Mouse (Mus musculus) cerebral cortex, adult 2 months (tissue): ENCODE measurements around the gene Tmem120b.

Experiments
- WGBS: fragments of 180-500 bp; shearing (Covaris S2); methylation state at CpG from one replicate; pipeline ENCODE4 v1.1.7; 2018; 5-methylcytosine and 5-hydroxymethylcytosine counted together

Tmem120b gene

DNA sequence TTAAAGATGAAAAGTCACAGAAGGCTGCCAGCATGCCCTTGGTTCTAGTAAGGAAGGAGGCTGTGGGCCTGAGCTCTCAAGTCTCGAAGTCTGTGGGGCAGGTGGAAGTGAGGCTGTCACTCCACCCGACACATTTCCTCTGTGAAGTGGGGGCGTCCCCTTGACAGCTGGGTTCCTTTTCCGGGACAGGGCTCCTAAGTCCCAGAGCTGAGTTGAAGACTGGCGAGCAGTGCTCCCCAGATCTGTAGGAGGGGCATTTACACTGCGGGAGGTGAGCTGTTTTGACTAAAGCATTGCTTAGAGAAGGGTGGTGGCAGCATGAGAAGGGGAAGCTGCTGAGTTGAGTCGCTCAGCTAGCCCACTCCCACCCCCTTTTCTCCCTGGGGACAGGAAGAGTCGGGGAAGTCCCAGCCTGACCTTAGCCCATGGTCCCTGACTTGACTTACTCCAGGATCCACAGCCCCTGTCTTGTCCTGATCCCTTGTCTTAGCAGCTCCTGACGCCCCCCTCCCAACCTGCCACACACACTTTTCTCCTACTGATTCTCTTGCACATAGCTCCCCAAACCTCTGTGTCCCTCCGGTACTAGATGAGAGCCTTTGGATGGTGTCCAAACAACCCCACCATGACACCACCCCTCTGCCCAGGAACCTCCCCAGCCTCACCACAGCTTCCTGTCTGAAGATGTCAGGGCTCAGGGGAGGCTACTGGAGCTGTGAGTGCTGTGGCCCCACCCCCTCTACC is 60.4 kb downstream of the Tmem120b start:
- 44% methylated on average over 10 of the region's 10 CpGs for WGBS

DNA sequence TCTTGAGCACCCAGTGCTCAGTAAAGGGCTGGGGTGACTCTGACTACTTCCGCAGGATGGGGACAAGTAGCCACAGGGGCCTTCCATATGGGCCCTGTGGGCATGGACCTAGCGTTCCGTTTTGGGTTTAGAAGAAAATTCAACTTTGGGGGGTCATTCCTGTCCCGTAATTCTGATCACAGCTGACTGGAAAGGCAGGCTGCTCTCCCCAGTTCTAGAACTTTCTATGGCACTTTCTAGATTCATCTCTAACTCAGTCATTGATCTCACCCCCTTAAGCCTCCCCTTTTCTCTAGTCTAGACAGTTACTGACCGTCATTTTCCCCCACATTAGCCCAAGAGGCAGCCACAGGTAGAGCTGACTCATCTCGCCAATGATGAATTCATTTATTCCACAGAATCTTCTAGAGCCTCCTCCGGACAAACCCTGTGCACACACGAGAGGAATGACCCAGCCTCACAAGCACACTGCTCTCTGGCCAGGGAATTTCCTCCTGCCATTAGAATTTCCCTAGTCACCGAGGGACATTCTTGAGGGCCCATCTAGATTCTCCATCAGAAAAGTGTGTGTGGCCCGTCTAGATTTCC is 61.0 kb downstream of the Tmem120b start:
- 78% methylated on average over 10 of the region's 10 CpGs for WGBS

DNA sequence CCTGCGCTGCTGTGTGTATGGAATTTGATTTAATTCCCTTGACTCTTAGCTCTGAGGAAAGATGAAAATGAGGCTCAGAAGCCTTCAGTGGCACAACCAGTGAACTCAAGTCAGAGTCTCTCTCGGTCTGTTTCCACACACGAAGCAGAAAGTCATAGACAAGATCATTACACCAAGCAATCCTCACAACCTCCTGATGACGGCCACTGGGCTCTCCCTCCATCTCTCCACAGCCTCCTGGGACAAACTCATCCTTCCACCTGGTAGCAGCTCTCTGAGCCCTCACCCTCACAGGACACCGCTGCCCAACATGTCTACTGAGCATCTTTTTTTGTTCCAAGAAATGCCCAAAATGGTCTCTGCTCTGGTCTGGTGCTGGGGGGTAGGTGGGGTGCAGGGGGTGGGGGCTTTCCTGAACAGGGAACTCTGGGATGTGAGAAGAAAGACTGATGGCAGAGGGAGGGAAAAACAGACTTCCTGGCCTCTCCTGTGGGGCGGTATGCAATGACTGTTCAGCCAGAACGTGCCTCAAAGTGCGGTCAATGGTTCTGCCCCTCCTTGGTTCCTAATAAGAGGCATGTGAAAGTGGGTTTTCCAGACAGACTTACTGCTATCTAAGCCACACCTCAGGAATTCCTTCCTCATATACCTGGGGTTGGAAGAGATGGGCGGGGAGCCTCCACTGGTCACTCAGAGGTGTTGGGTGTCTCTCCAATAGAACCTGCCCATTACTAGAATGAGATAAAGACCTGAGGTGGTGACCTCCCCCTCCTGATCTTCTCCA is 62.0 kb downstream of the Tmem120b start:
- 83% methylated on average over 9 of the region's 9 CpGs for WGBS

DNA sequence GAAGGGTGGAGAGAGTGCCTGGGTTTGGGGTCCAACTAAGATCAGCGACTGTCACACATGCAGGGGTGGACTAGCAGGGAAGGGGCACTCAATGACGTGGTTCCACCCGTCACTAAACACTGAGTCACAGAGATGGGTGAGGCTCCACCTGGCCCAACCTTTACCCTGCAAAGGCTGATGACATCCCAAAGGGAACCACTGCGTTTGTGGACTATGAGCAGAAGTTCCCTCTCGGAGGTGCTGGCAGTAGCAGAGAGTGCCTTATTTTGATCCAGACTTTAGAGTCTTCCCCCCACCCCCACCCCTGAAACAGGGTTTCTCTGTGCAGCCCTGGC is 62.6 kb downstream of the Tmem120b start:
- WGBS, result 64% methylated on average over 5 of the region's 5 CpGs

DNA sequence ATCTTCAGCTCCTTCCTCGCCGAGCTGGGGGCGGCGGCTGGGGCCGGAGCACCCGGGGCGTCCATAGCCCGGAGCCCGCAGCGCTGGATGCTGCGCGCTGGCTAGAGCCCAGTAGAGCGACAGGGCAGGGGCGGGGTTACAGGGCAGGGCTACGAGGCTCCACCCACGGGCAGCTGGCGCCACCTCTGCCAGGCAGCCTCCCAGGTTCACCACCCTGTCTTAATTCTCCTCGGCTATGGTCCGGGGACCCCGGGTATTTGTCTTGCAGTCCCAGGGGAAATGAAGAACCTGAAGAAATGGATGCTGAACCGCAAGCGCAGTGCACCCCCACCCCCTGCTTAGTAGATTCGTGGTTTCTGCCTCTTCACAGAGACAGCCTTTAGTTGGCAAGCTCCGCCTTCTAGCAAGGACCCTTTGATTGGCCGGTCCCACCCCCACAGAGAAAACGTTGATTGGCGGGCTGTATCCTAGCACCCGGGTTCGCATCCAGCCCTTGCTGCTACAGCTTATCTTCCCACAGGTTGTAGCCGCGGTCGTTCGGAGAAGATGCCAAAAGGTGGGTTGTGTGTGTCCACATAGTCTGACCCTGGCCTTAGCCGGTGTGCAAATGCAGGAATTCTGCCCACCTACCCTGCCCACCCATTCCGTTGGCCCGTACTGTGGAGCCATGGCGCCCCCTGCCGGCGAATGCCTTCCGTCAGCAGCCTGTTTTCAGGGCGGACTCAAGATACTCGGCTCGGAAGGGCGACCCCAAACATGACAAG is 64.3 kb downstream of the Tmem120b start, which contains the start of gene Rhof:
TSS of gene Rhof (minus strand) at position 385 of the 764 bp plus-strand sequence.
- 1% methylated on average over 44 of the region's 44 CpGs for WGBS

DNA sequence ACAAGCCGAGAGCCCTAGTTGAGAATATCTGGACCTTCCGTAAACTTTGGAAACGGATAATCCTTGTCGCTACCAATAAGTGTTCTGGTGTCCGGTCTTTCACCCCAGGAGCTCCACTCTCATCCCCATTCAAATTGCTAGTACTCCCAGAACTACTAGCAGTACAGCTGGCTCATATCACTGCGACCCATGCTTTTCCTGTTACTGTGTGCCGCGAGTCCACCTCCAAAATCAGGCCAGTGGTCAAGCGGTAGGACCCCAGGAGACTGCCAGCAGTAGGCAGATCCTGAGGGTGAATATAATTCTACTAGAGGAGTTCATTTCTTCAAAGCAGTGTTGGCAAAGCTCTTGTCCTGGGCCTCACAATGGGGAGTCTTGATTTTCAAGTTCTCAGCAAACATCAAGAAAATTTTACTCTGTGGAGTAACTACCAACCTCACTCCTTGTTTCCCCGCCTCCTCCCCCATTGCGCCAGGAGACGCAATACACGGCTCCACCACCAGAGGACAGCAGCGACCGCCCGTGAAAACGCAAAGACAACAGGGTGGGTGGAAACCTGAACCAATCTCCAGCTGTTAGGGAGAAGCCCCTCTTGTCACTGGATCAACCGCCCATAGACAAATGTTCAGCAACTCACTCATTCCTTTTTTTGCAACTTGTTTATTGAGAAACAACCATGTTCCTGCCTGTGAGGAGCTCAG is 65.0 kb downstream of the Tmem120b start:
- whole genome bisulfite sequencing, result 13% methylated on average over 18 of the region's 18 CpGs

DNA sequence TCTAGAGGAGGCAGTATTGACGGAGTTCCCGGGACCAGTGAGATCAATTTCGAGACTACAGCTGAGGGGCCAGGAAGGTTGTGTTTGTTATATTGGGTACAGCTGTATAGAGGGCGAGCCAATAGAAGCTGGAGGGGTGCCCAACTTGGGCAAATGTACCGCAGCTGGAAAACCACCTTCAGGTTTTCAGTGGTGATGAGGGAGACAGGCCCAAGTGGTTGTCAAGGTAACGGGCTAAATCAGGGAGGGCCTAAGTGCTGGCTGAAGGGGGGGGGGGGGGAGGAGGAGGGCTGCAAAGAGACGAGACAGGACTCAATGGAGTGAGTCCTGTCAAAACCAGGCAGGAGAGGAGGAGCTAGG is 65.5 kb downstream of the Tmem120b start:
- WGBS, result 15% methylated on average over 7 of the region's 7 CpGs

DNA sequence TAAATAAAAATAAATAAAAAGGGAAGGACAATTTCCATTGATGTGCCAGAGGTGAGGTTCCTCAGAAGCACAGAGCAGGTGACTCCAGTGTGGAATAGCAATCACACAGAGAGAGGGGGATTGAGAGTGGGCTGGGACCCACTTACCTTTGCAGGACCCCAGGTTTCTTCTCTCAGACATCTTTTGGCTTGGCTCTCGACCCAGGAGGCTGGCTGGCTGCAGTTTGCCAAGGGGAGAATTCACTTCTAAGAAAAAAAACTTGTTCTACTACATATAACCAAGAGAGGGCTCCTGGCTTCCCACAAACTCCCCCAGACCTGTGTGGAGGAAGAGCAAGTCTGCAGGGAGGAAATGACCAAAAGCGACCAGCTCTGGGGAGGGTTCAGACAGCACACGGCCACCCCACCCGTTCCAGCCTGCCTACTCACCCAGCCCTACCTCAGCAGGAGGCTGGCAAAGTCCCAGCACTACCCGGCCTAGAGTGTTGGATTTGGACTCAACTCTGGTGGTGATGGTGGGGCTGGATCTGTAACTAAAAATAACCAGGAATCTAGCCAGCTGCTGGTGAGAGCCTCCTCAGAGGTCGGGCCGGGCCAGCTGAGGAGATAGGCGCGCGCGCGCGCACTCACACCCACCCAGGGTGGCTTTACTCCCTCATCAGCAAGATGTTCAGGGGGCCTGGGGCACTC is 66.1 kb downstream of the Tmem120b start:
- 15% methylated on average over 13 of the region's 13 CpGs for WGBS

DNA sequence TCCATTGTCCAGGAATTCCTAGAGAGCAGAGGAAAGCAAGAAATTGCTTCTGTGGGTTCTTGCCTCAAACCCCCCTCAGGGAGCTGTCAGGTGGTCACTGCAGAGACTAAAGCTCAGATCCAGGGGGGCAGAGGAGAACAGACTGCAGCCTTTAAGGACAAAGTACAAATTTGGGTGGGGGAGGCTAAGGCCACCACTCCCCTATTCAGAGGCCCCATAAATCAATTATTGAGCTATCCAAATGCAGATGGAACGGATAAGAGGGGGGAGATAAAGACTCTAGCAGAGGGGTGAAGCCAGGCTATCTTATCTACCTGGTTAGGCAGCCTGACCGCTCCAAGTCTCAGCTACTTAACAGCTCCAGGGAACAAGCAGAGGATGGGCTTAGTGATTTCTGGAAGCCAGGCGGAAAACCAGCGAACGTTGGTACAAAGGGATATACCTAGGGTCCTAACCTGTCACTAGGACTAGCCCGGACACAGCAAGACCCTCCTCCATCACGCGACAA is 66.7 kb downstream of the Tmem120b start:
- 27% methylated on average over 8 of the region's 8 CpGs for WGBS

DNA sequence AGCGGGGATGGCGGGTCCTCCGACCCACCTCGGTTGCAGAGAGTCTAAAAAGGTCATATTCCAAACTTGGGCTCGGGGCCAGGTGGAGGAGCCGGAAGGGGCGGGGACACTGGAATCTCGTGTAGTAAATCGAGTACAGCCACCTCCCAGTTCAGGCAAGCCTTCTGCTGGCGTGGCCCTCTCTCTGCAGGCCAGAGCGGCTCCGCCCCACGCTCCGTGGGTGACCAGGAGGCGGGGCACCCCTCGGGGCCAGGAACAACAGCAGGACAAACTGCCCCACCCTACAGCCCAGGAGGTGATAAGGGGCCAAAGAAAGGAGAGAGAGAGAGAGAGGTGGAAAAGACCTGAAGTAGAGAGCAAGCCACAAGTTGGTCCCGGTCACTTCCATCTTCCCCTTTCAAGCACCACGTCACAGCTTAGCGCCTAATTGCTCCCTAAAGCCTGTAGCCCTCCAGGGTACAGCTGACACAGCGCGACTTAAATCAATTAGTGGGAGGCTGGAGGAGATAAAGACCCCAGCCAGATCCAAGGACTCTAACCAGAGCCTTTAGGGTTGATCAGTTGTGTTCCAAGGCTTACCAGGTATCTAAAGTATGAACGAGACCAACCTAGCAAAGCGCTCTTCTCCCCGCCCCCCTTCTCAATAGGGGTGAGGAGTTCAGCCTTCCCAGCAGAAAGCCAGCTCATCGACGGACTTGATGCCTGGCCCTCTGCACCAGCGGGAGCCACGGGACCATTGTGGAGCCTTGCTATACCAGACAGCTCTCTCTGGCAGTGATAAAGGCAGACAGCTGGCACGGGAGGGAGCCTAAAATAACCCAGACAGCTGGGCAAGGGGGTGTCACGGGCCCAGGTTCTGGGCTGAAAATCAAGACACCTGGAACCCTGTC is 67.5 kb downstream of the Tmem120b start:
- 4% methylated on average over 30 of the region's 30 CpGs for WGBS

DNA sequence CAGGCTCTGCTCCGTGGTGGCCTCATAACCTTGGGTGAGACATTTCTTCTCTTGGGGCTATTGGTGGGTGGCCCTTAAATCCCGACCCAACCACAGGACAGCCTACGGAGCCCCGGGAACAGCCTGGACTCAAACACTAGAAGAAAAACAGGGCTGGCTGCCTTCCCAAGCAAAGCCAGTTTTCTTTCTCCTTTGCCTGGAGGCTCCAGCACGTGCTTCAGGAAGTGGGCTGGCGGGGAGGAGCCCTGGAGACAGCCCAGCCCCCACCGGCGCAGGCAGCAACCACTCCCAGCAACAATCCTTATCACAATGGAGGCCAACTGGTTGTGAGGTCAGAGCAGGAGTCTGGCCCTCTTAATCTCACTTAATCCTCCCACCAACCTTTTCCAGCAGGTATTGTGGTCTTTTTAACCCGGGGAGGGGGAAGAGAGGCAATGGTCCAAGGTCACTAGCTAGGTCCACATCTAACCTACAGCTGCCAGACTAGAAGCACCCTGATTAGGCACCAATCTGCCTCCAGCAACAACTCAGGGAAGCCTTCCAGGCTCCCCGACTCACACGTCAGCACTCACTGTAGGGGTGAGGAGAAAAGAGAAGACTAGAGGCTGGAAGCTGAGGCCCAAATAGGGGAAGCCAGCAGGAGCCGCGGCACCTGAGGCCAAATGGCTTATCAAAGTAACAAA is 68.3 kb downstream of the Tmem120b start:
- 2% methylated on average over 13 of the region's 13 CpGs for WGBS

DNA sequence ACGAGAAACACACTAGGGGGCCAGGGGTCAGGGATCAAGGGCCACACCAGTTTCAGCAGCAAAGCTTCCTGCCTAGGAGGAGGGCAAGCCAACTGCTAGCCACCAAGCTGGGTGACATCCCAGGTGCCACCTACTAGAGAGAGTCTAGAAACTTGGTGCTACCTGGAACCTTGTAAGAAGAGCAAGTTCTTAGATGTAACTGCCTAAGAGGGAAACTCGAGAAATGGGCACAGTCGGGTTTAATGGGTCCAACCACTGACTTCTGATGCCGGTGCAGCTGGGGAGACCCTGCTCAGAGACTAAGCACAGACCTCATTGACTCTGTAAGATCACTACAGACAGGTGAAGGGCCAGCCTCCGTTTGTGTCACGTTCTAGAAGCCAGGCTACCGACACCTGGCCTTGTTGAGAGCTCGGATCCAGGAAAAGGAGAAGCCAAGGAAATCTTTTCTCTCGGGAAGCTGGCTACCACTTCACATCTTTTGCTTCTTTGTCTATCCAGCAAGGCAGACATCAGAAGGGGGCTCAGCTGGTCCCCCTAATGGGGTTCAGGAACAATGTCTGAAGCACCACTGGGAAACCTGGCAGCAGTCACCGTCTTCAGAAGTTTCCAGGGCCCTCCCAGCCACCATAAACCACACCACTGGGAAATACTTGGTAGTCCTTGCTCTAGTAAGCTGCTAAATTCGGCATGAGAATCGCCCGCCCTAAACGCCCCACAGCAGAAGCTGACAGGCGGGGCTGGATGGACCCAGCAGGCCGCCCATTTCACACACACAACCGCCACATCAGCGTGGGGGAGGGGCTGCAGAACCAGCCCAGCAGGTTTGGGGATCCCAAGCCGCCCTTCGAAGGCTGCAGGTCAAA is 69.1 kb downstream of the Tmem120b start:
- 5% methylated on average over 20 of the region's 20 CpGs for WGBS

DNA sequence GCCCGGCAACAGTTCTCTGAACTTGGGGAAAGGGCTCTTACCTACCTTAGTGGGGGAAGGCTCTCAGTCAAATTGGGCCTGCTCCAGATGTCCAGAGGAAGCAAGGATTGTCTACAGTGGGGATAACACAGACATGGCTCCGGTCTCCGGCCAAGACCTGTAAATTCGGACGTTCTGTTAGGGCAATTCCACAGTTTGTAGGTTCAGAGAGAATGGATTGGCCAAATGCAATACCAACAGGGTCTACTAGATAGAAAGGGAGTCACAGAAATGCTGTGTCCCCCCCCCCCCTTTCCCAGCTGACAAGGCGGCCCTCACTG is 69.7 kb downstream of the Tmem120b start:
- 7% methylated on average over 6 of the region's 6 CpGs for WGBS

DNA sequence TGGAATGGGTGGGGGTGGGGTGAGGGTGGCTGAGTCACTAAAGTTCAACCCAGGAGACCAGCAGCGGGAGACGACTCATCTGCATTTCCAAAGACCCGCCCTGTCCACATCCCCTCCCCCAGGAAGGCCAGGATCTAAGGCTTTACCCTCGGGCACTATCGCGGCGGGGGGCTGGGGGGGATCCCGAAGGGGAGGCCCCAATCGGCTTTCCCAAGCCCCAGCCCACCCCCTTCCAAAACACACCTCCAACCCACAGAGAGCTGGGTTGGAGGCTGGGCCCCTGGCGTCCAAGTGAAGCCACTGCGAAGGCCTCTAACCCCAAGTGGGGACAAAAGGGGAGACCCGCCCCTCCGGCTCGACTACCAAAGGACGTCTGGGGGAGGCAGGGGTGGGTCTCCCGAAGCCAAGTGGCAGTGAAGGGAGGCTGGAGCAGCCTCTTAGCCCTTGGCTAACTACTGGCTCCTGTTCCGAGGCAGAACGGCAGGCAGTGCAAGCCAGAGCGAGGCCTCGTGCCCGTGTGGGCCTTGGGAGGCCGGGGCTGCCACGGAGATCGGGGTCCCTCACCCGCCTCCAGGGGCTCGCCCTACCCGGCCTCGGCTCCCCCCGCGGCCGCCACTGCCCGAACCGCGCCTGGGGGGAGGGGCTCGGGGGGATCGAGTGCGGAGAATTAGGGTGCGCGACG is 70.2 kb downstream of the Tmem120b start:
- WGBS, result under 1% methylated on average over 40 of the region's 40 CpGs

DNA sequence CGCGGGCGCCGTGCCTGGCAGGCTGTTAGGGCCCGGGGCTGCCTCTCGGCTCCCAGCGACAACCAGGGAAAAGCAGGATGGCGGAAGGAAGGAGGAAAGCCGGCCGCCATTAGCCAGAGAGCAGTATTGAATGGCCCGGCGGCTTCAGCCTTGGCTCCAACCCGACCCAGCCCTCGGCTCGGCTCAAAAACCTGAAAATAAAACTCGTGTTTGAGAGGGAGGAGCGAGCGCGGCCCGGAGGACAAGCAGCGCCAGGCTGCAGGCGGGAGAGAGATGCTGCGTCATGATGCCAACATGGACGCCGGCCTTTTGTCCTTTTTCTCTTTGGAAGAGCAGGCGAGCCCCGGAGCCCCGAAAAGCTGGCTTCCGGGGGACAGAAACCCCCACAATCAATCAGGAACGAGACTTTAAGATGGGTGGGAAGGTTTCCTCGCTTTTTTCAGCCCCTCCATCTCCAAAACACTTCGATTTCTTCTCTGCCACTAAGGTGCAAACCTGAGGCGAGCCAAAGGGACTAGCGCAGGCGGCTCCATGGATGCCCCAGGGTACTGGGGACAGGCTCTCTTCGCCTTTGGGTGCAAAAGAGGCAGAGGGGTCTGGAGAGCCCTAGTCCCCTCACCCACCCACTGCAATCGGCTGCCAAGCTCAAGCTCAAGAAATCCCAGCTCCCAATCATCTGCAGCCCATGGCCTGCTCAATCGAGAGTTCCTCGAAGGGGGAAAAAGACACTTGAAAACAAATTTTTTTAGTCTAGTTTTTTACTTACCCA is 70.9 kb downstream of the Tmem120b start:
- WGBS, result 1% methylated on average over 39 of the region's 39 CpGs

DNA sequence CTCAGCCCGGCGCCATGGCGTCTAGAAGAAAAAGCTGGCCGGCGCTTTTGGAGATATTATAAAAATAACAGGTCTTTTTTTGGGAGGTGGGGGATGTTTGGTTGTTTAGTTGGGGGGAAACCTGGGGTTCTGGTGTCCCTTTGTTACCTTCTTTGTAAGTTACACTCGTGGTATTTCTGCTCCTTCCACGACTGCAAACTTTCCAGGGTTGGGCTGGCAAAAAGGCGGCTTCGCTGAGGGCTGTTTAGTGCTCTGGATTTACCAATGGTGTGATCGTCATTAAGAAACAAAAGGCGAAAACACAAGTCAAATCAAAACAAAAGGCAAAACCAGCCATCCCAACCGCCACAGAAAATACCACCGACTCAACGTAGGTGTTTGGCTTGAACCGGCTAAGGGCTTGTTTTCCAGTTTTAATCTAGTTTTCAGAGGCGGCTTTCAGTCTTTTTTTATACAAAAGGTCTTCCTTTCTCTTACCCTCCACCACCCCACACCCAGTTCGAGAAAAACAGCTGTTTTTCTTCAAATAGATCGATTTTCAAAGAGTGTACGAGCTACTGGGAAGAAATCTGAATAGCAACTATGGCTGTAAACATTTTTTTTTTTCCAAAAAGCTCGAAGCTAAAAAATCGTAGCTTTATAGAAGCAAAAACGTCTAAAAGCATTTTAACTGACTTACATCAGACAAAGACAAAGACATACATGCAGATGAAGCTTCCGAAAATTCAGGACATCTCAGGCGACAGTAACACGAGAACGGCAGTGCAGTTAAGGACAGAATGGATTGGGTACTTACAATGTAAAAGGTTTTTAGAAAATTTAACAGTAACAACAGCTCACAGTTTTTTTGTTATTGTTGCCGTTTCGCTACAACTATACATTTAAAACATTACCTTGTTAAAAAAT is 71.8 kb downstream of the Tmem120b start:
- WGBS, result under 1% methylated on average over 28 of the region's 28 CpGs
